Mouse (Mus musculus): ENCODE data around the gene Mib2. TPM values are rescaled to one million over a fixed set of nuclear protein-coding genes. Genes with fewer than 3 reads are reported as not detected.
A peak's percentile ranks its signal among the peaks of the same experiment; 100 is the strongest.

Gene Mib2
- polyA plus RNA-seq (2016; fragmentation: Nextera tagmentation; extraction: Ambion mirVana): 7.2 and 7.4 TPM in 2 replicates

DNA sequence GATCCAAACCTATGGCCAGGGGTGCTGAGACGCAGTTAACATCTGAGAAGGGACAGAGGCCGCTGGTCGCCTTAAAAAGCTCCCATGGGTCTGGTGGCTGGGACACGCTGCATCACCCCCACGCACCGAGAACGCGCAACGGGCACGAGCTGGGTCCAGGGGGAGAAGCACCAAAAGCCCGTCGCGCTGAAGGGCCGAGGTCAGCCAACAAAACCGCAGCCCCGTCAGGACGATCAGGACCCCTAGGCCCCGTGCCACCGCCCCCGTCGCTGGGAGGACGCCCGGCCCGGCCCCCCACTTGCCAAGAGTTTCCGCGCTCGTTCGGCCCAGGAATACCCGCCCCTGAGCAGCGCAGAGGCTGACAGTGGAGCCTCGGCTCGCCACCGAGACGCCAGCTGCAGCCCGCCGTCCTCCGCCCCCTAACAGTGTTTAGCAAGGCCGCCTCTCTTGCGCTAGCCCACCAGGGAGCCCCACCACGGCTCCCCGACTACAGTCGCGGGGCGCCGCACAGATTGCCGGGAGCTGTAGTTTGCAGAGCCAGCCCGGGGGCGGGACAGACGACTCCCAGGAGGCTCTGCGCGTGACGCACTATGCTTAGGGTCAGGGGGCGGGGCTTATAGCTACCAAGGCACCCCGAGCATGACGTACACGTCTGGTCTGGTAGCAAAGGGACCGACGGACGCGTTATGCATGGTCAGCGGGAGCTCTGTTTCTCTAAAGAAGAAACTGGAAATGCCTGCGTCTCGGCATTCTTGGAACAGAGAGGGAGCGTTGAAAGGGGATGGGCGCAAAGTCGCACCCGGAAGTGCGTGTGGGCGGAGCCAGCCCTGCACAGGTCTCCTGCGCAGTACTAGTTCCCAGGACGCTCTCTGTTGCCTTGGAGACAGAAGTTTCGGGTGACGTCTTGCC, at the start of gene Mib2:
Mib2 (minus strand) TSS at position 510 of the 909 bp plus-strand sequence.
- H3K9me3 ChIP-seq (replicated peaks): no peaks in the 10 kb centered on the region
- under 1% methylated on average over 73 of the region's 73 CpGs for WGBS (ENCODE audit: insufficient replicate concordance)
- peaks cover 2% of the 10 kb centered on the region; the same call in 1 of the 2 replicates for H3K27me3 ChIP-seq (replicated peaks)
- H3K4me3 ChIP-seq: peak within 1 kb of the TSS; percentile 87
- ATAC-seq: peak; percentile 99
- peak within 1 kb of the TSS; percentile 56 for H3K27ac ChIP-seq
- H3K36me3 ChIP-seq: no peaks in the 10 kb centered on the region
- peak within 1 kb of the TSS; percentile 90 for H3K4me2 ChIP-seq
- H3K9ac ChIP-seq: peak within 1 kb of the TSS; percentile 81
- peaks cover 17% of the 10 kb centered on the region for H3K4me1 ChIP-seq

DNA sequence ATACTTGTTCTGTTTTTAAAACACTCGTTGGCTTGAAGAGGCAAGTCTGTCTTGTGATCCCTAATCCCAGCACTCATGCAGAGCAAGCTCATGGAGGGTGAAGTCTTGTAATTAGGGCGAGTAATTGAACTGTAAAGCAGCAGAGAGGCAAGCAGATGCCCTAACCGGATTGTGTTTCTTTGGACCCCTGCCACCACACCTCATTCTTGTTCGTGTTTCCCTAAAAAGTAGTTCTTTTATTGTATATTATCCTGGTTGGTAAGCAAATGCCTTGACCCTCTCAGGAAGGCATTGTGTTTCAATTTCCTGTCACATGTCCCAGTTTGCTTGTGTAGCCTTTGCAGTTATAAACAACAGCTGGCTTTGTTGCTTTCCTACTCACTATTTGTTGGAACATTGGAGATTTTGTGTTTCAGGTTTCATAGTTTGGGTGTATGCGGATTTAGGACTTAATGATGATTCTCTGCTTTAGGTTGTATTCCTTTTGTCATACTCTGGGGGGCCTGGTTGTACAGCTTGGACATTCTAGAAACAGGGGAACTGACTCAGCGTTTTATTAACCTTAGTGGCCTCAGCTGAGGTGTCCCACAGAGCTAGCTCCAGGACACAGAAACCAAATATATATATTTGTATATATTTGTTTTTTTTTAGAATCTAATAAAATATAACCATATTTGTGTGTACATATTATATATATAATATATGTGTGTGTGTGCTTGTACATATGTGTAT, 41.7 kb upstream of the Mib2 start:
- H3K4me2 ChIP-seq: no peak overlapping the region
- peaks cover 33% of the 10 kb centered on the region for H3K36me3 ChIP-seq
- 50% methylated on average over 6 of the region's 6 CpGs for WGBS (ENCODE audit: insufficient replicate concordance)
- peaks cover 54% of the 10 kb centered on the region for H3K4me1 ChIP-seq
- no peaks in the 10 kb centered on the region for H3K9me3 ChIP-seq (replicated peaks)
- no peak overlapping the region for H3K4me3 ChIP-seq
- no peaks in the 10 kb centered on the region for H3K27me3 ChIP-seq (replicated peaks)
- ATAC-seq: no peak
- 0 out of 2 replicates have a peak overlapping the region, but pooled peaks have one; percentile 2 for H3K27ac ChIP-seq
- no peak overlapping the region for H3K9ac ChIP-seq

DNA sequence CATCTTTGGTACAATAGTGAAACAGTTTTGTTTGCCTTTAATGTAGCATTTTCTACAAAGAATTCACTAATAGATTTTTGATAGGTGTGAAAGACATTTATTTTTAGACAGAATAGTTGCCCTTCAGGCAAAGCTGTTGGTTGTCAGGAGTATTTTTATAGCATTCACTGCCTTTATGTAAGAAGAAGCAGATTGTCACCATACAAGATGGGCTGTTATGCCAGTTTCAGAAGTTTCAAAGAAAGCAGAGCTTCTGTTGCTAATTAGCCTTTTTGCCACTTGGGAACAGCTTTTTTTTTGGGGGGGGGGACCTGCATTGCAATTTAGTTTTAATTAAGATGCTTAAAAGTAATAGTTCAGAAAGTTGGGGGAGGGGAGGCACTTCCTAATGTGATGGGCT, 40.0 kb upstream of the Mib2 start:
- peak overlapping the region; percentile 2; the same call in 1 of the 2 replicates for H3K27ac ChIP-seq

DNA sequence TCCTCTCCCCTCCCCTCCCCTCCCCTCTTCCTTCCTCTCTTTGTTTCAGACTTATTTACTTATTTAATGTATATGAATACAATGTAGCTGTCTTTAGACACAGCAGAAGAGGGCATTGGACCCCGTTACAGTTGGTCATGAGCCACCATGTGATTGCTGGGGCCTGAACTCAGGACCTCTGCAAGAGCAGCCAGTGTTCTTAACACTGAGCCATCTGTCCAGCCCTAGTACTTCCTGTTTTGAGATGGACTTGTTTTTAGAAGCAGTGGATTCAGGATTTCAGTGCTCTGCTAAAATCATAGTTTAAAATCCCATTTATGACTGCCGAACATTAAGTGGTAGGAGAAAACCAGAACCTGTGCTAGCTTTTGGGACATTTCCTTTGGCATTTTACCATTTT, 39.6 kb upstream of the Mib2 start:
- Histone ChIP-seq H3K36me3 (peaks cover 12% of the 10 kb centered on the region), H3K4me2 (no peak overlapping the region), H3K27me3 (replicated peaks) (no peaks in the 10 kb centered on the region), H3K9ac (no peak overlapping the region), H3K9me3 (replicated peaks) (no peaks in the 10 kb centered on the region), H3K27ac (no peak overlapping the region), H3K4me1 (peaks cover 61% of the 10 kb centered on the region), H3K4me3 (no peak overlapping the region)
- 72% methylated on average over 2 of the region's 2 CpGs for WGBS (ENCODE audit: insufficient replicate concordance)
- no peak for ATAC-seq

More for the DNA sequence above, 40.0 kb upstream of the Mib2 start:
- H3K4me3 ChIP-seq: no peak overlapping the region
- no peak overlapping the region for H3K4me2 ChIP-seq
- H3K36me3 ChIP-seq: peaks cover 16% of the 10 kb centered on the region
- no peak overlapping the region for H3K9ac ChIP-seq
- ATAC-seq: no peak
- H3K9me3 ChIP-seq (replicated peaks): no peaks in the 10 kb centered on the region
- H3K27me3 ChIP-seq (replicated peaks): no peaks in the 10 kb centered on the region
- peaks cover 57% of the 10 kb centered on the region for H3K4me1 ChIP-seq

DNA sequence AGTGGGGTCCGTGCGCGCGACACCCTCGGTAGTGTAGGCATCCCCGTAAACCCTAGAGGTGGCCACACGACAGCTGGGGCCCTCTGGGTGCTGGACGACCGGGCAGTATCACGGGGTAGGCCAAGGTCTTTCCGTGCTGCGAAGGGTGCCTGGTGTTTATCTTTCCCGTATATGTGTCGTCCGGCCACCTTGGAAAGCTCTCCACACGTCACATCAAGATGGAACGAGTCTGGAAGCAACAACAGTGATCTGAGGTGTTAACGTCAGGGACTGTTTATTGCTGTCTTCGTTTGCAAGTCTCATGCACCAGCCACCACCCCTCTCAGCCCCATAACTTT, 36.6 kb upstream of the Mib2 start:
- Histone ChIP-seq H3K9ac (peak overlapping the region; percentile 93), H3K9me3 (replicated peaks) (no peaks in the 10 kb centered on the region), H3K4me3 (peak overlapping the region; percentile 92), H3K4me2 (peak overlapping the region; percentile 76), H3K27me3 (replicated peaks) (no peaks in the 10 kb centered on the region), H3K27ac (peak overlapping the region; percentile 93), H3K36me3 (peaks cover 8% of the 10 kb centered on the region), H3K4me1 (peaks cover 55% of the 10 kb centered on the region)
- ATAC-seq: no peak
- WGBS (ENCODE audit: insufficient replicate concordance): under 1% methylated on average over 19 of the region's 19 CpGs

DNA sequence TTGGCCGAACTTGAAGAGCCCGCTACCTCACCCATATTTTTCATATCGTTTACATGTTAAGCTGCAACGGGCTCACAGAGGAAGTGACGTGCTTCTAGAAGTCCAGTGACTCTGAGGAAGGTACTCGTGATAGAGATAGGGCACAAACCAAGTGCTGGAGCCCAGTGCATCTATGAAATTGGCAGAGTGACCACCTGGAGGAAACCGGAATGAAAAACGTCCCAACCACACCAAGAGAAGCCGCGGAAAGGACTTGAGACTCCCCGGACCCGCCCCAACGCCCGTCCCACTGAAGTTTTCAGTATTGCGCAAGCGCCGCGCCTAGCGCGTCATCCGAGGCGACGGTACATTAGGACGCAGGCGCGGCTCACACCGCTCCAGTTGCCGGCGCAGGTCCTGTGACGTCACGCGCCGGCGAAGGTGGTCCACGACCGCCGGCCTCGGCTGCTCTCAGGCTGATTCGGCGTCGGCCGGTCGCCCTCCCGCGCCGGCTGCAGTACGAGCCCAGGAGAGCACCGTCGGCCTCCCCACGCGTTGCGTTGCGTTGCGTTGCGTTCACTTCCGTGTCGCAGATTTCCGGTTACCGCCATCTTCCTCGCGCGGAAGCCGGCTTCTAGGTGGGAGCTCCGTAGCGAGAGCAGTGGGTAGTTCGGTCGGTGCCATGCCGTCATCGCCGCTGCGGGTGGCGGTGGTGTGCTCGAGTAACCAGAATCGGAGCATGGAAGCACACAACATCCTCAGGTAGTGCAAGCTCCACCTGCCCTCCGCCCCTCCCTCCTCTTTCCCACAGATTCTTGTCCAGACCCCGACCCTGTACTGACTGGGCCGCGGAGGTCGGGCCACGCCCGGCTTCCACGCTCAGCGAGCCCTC, 36.0 kb upstream of the Mib2 start, which contains the start of gene Ssu72:
Ssu72 (plus strand) TSS at position 80 of the 871 bp plus-strand sequence.
- peak within 1 kb of the TSS; percentile 76 for H3K4me2 ChIP-seq
- H3K36me3 ChIP-seq: peaks cover 8% of the 10 kb centered on the region
- peak within 1 kb of the TSS; percentile 93 for H3K27ac ChIP-seq
- under 1% methylated on average over 83 of the region's 83 CpGs for WGBS (ENCODE audit: insufficient replicate concordance)
- peak within 1 kb of the TSS; percentile 92 for H3K4me3 ChIP-seq
- peak; percentile 93 for ATAC-seq
- H3K4me1 ChIP-seq: peaks cover 49% of the 10 kb centered on the region
- no peaks in the 10 kb centered on the region for H3K27me3 ChIP-seq (replicated peaks)
- no peaks in the 10 kb centered on the region for H3K9me3 ChIP-seq (replicated peaks)
- H3K9ac ChIP-seq: peak within 1 kb of the TSS; percentile 93

DNA sequence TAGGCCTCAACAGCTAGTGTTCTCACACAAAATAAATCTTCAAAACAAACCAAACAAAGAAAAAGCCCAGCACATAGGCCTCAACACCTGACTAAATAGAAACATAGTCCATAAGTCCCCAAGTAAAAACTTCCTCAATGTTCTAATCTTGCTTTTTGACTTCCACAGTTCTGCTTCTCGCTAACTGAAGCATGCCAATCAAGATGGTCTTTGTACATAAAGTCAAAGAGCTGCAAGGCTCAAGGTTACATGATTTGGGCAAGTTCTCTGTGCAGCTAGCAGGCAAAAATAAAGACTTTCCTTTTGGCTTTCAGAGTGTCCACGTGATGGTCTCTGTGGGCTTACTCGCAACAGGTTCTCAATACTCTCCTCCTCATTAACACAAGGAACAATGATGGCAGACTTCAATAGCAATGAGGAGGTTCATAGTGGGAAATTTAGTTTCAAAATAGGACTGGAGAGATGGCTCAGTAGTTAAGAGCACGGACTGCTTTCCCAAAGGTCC, 34.5 kb upstream of the Mib2 start:
- H3K9ac ChIP-seq: peak overlapping the region; percentile 6; the same call in 1 of the 2 replicates
- H3K4me3 ChIP-seq: peak overlapping the region; percentile 92; the same call in 1 of the 2 replicates
- no peak overlapping the region for H3K27ac ChIP-seq
- H3K36me3 ChIP-seq: peaks cover 8% of the 10 kb centered on the region
- peaks cover 34% of the 10 kb centered on the region for H3K4me1 ChIP-seq
- H3K4me2 ChIP-seq: peak overlapping the region; percentile 76
- H3K27me3 ChIP-seq (replicated peaks): no peaks in the 10 kb centered on the region
- 86% methylated on average over 4 of the region's 4 CpGs for WGBS (ENCODE audit: insufficient replicate concordance)
- no peak for ATAC-seq
- no peaks in the 10 kb centered on the region for H3K9me3 ChIP-seq (replicated peaks)

DNA sequence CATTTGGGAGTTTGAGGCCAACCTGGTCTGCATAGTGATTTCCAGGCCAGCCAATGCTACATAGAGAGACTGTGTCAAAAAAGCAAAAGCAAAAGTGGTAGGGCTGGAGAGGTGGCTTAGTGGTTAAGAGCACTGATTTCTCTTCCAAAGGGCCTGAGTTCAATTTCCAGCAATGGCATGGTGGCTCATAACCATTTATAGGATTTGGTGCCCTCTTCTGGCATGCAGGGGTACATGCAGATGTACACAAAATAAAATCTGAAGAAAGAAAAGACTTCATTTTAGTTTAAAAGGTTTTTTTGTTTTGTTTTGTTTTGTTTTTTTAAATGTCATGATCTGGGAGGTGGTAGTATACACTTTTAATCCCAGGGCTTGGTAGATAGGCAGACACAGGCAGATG, 31.4 kb upstream of the Mib2 start:
- no peak for ATAC-seq
- Histone ChIP-seq H3K4me2 (no peak overlapping the region), H3K27me3 (replicated peaks) (peaks cover 20% of the 10 kb centered on the region), H3K4me1 (peaks cover 9% of the 10 kb centered on the region), H3K9ac (no peak overlapping the region), H3K4me3 (no peak overlapping the region), H3K9me3 (replicated peaks) (no peaks in the 10 kb centered on the region), H3K27ac (no peak overlapping the region), H3K36me3 (no peaks in the 10 kb centered on the region)

DNA sequence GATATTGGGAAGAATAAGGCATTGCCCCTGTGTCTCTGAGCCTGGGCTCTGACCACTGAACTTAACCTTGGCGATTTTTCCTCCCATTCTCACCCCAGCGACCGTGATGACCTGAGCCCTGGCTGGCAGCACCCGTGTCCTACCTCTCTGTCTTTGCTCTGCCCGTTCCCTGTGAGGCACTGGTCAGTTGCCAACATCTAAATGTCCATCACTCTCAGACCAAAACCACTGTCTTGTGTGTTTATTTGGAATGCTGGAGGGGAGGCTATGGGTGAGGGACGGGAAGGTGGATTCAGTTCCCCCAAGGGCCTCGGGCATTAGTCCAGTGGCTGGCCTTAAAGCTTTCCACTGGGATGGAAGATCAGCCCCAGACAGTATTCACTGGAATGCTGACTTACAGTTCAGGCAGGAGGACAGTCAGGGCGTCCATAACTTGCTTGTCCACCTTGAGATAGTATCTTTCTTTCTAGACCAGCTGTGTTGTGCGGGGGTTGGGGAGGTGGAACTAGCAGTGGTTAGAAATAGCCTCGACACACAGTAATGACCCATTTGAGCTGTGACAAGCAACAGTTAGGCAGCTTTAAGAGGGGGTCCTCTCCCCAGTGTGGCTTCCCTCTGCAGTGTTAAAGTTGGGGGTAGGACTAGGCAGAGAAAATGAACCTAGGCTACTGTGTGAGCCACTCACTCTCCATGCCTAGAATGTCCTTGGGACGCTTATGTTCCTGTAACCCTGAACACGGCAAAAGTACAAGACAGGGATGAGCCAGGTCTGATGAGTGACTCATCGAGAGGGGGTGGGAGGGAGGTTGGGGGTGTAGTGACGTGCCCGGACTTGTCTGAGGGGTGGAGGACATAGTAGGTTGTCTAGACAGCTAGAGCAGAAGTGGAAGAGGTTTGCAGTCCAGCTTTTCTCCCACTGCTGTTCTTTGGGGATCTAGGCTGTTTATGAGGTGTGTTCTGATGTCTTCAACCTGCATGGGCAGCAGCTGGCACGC, 27.6 kb upstream of the Mib2 start:
- Histone ChIP-seq H3K9ac (no peak overlapping the region), H3K27ac (no peak overlapping the region), H3K27me3 (replicated peaks) (peaks cover 57% of the 10 kb centered on the region), H3K36me3 (no peaks in the 10 kb centered on the region), H3K4me2 (no peak overlapping the region), H3K9me3 (replicated peaks) (no peaks in the 10 kb centered on the region), H3K4me1 (peaks cover 9% of the 10 kb centered on the region), H3K4me3 (no peak overlapping the region)
- 46% methylated on average over 16 of the region's 16 CpGs for WGBS (ENCODE audit: insufficient replicate concordance)
- no peak for ATAC-seq

DNA sequence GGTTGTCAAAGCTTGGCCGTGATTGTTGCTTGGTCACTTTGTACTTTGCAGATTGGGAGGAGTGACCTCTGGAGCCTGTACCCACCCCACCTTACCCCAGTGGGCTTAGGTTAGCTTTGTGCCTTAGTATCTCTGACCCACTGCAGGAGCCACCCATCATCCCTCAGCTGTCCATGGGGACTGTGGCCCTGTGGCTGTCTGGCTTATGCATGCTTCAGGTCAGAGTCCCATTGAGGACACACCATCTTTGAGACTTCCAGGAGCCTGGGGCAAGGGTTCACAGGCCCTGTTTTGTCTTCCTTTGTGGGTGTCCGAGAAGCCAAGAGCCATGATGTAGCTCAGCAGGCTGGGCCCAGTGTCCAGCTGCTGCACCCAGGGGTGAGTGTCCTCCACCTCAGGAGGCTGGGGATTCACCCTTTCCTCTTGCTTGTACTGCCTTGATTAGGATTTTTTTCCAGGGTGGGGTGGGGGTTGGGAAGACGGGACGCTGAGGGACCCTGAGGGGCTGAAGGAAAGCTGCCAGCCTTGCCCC, 26.6 kb upstream of the Mib2 start:
- H3K36me3 ChIP-seq: no peaks in the 10 kb centered on the region
- 65% methylated on average over 4 of the region's 4 CpGs for WGBS (ENCODE audit: insufficient replicate concordance)
- H3K27me3 ChIP-seq (replicated peaks): peaks cover 66% of the 10 kb centered on the region
- H3K4me3 ChIP-seq: no peak overlapping the region
- no peak overlapping the region for H3K27ac ChIP-seq
- no peak overlapping the region for H3K9ac ChIP-seq
- H3K9me3 ChIP-seq (replicated peaks): no peaks in the 10 kb centered on the region
- peaks cover 9% of the 10 kb centered on the region for H3K4me1 ChIP-seq
- ATAC-seq: no peak
- peak overlapping the region; percentile 82 for H3K4me2 ChIP-seq
